Mouse (Mus musculus) adipocyte (in vitro differentiated cells): ENCODE results near the gene Larp1.
"Not testable (repeated sequence)": the region's sequence is repeated elsewhere in the genome, so short reads cannot be mapped to it uniquely, and the experiment has no call there.

Experiments used
- DNase-seq: peaks from one replicate; pipeline ENCODE4 v3.0.0-alpha.2; 2016; ENCODE audit warnings: low spot score

The Larp1 gene

GRCm38 (mm10) chr11:58028981-58029380, 20.1 kb downstream of the Larp1 start:
- no peak for DNase-seq

GRCm38 (mm10) chr11:58029869-58030268, 21.0 kb downstream of the Larp1 start:
- DNase-seq = no peak

GRCm38 (mm10) chr11:58031176-58031575, 22.3 kb downstream of the Larp1 start:
- DNase-seq = no peak

- no peak for DNase-seq
These were observed 24.8 kb downstream of the Larp1 start for GRCm38 (mm10) chr11:58033635-58034034.

GRCm38 (mm10) chr11:58039027-58039426, 30.2 kb downstream of the Larp1 start:
- DNase-seq = peak; percentile 50

DNA sequence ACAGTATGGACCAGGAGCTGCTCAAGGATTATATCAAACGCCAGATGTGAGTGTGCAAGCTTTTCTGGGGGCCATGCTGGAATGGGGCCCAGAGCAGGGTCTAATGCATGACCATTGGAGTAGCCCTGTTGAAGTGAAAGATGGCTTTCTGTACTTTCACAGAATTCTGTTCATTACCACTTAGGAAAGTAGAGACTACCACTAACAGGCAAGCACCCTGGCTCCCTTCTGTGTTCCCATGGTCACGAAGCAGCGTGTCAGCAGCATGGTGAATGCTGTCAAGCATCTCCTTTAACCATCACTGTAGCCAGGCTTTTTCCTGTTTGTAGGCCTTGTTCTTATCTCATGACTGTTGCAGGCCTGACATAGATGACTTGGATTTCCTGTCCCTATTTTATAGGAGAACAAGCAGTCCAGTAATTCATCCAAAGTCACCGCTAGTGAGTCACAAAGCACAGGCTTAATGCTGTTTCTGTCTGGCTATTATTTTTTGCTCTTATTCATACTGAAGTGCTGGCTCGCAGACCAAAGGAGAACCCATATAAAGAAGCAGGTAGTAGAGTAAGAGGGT, 34.1 kb downstream of the Larp1 start:
- no peak for DNase-seq

- DNase-seq = no peak
These were observed 37.6 kb downstream of the Larp1 start for GRCm38 (mm10) chr11:58046438-58046837.

- peak; percentile 72 for DNase-seq
These were observed 48.6 kb downstream of the Larp1 start for GRCm38 (mm10) chr11:58057455-58057854.

DNA sequence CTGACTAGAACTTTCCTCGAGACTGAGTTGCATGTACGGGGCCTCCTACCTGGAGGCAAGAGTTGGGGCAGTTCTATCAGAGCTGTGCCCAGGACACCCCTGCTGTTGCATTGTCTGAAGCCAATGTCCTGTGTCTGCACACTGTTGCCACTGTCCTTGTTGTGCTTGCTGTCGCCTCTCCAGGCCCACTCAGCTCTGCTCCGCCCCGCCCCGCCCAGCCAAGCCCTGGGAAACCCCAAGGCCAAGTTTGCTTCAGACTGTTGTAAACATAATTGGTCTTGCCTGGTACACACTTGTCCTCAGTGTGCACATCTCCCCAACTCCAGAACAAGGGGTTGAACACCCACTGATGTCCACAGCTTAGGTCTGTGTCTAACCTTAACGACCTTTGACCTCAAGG, 50.9 kb downstream of the Larp1 start:
- DNase-seq = not testable (repeated sequence)

DNA sequence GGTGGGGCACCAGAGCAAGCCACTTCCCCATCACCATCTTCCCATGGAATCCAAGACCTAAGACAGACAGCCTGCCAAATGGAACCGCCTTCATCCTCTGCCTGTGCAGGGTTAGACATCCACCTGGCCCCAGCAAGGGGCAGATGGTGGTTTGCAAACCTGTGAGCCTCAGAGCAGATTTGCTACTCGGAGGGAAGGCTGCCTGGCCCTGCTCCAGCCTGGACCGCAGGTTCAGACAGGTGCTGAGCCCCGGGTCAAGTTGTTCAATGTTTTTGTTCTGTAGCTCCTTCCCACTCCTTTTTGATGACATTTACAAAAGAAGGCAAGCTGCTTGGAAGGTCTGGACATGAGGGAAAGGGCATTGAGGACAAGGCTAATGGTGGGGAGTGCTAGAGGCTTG, 52.4 kb downstream of the Larp1 start:
- not testable (repeated sequence) for DNase-seq

- DNase-seq = no peak
These were observed 53.7 kb downstream of the Larp1 start for GRCm38 (mm10) chr11:58062586-58062985.

DNA sequence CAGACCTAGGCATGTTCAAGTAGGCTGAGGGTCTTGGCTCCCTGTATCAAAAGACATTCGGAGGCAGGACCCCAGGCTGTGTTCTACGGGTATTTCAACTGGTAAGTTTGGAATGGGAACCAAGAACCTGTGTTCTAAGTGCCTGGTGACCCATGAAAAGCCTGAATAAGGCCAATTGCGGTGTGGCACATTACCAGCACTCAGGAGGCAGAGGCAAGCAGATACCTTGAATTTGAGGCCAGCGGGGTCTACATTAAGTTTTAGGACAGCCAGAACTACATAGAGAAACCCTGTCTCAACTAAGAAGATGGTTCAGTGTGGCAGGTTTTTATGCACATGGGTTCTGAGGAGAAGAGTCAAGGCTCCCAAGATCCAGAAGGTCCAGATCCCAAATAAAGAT, 56.2 kb downstream of the Larp1 start:
- DNase-seq = no peak

- no peak for DNase-seq
These were observed 64.1 kb downstream of the Larp1 start for GRCm38 (mm10) chr11:58072978-58073377.

- DNase-seq = no peak
These were observed 68.4 kb downstream of the Larp1 start for GRCm38 (mm10) chr11:58077270-58077669.

GRCm38 (mm10) chr11:58081716-58082115, 72.9 kb downstream of the Larp1 start:
- DNase-seq = no peak

- DNase-seq = no peak
These were observed 83.7 kb downstream of the Larp1 start for GRCm38 (mm10) chr11:58092541-58092940.

DNA sequence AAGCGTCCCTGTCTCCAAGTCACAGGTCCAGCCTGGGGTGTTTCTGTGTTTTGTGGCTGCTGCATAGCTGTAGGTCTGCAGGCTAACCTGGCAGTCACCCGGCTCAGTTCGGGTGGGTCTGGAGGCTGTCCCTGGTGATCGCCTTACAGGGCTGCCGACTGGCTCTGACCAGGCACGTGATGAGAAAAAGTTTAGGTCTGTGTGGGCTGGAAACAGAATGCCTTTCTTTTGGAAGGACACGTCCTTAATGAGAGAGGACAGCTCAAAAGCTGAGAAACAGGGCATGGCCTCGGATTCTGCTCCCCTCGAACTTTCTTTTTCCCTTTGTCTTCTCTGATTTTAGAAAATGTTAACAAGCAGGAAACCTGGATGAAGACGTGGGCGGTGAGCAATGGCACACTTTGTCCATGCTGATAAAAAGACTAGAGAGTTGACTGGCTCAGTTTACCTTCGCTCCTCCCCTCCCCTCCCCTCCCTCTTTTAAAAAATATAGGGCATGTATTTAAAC, 84.2 kb downstream of the Larp1 start, which contains the start of gene Gm12248:
Gm12248 (minus strand) TSS at position 114 of the 508 bp plus-strand sequence.
- DNase-seq = no peak

- DNase-seq = no peak
These were observed 85.9 kb downstream of the Larp1 start for GRCm38 (mm10) chr11:58094766-58095165.

GRCm38 (mm10) chr11:58095561-58095960, 86.7 kb downstream of the Larp1 start:
- DNase-seq = no peak

DNA sequence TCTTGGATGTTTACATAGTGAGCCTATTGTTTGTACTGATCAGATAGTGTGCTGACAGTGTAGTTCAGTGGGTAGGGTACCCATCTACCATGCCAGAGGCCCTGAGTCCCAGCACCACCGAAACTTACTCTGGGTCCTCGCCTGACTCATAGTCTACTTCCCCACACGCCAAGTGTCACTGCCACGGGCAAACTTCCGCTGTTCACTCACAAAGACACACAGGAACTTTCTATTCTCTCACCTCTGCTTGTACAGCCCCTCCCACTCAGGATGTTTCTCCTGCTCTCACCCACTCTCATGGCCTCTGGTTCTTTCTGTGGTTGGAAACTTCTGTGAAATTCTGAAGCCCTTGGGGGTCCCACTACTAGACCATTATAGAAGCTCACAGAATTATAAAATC, 87.3 kb downstream of the Larp1 start:
- no peak for DNase-seq

- no peak for DNase-seq
These were observed 88.2 kb downstream of the Larp1 start for GRCm38 (mm10) chr11:58096821-58097620.

GRCm38 (mm10) chr11:58097621-58098365, 88.9 kb downstream of the Larp1 start:
- no peak for DNase-seq

- DNase-seq = not testable (repeated sequence)
These were observed 89.5 kb downstream of the Larp1 start for GRCm38 (mm10) chr11:58098366-58098720.
